Mouse (Mus musculus): ENCODE measurements around the gene Cramp1l. TPM values are rescaled to one million over a fixed set of nuclear protein-coding genes. Genes with fewer than 3 reads are reported as not detected.
"Not testable (repeated sequence)": the region's sequence is repeated elsewhere in the genome, so short reads cannot be mapped to it uniquely, and the experiment has no call there.

Gene Cramp1l
- polyA plus RNA-seq, 1 experiment from 2014 or later, result 14.6 TPM

GRCm38 (mm10) chr17:24948204-24948603 lies 67.4 kb downstream of the Cramp1l start:
- H3K4me1 ChIP-seq, result no peaks in the 10 kb centered on the region
- WGBS, result 98% methylated on average over 5 of the region's 5 CpGs
- no peak overlapping the region for H3K4me2 ChIP-seq
- no peak for ATAC-seq (ENCODE audit: low FRiP score)
- H3K36me3 ChIP-seq (replicated peaks), result peaks cover 96% of the 10 kb centered on the region
- no peak overlapping the region for H3K9ac ChIP-seq
- no peak overlapping the region for H3K27ac ChIP-seq
- H3K9me3 ChIP-seq, result no peaks in the 10 kb centered on the region
- no peaks in the 10 kb centered on the region for H3K27me3 ChIP-seq
- no peak overlapping the region for H3K4me3 ChIP-seq (replicated peaks)

GRCm38 (mm10) chr17:24943589-24943988 lies 72.0 kb downstream of the Cramp1l start:
- not testable (repeated sequence) for H3K9me3 ChIP-seq; H3K27me3 ChIP-seq; H3K4me3 ChIP-seq (replicated peaks); ATAC-seq (ENCODE audit: low FRiP score); H3K27ac ChIP-seq; H3K9ac ChIP-seq; H3K4me1 ChIP-seq; H3K4me2 ChIP-seq
- 92% methylated on average over 1 of the region's 1 CpGs for whole genome bisulfite sequencing
- H3K36me3 ChIP-seq (replicated peaks), result peaks cover 61% of the 10 kb centered on the region

- no peak overlapping the region for H3K27ac ChIP-seq
- no peak overlapping the region for H3K9ac ChIP-seq
- no peaks in the 10 kb centered on the region for H3K27me3 ChIP-seq
- no peak overlapping the region for H3K4me3 ChIP-seq (replicated peaks)
- no peaks in the 10 kb centered on the region for H3K9me3 ChIP-seq
- H3K36me3 ChIP-seq (replicated peaks), result peaks cover 55% of the 10 kb centered on the region
- 92% methylated on average over 7 of the region's 7 CpGs for WGBS
- ATAC-seq (ENCODE audit: low FRiP score), result no peak
- H3K4me2 ChIP-seq, result no peak overlapping the region
- no peaks in the 10 kb centered on the region for H3K4me1 ChIP-seq
Observed at GRCm38 (mm10) chr17:24943036-24943435, 72.6 kb downstream of the Cramp1l start.

GRCm38 (mm10) chr17:24942453-24942852 lies 73.1 kb downstream of the Cramp1l start:
- H3K4me2 ChIP-seq; H3K27me3 ChIP-seq; ATAC-seq (ENCODE audit: low FRiP score); H3K9ac ChIP-seq; H3K9me3 ChIP-seq; H3K4me3 ChIP-seq (replicated peaks); H3K4me1 ChIP-seq; H3K27ac ChIP-seq: not testable (repeated sequence)
- WGBS, result 25% methylated on average over 2 of the region's 2 CpGs
- H3K36me3 ChIP-seq (replicated peaks), result peaks cover 49% of the 10 kb centered on the region

- peak overlapping the region; percentile 93 for H3K9ac ChIP-seq
- ATAC-seq (ENCODE audit: low FRiP score), result no peak
- no peaks in the 10 kb centered on the region for H3K27me3 ChIP-seq
- no peaks in the 10 kb centered on the region for H3K9me3 ChIP-seq
- 47% methylated on average over 6 of the region's 6 CpGs for WGBS
- H3K4me2 ChIP-seq, result peak overlapping the region; percentile 75
- H3K4me1 ChIP-seq, result peaks cover 27% of the 10 kb centered on the region
- H3K27ac ChIP-seq, result peak overlapping the region; percentile 88
- H3K36me3 ChIP-seq (replicated peaks), result peaks cover 10% of the 10 kb centered on the region; the same call in 1 of the 2 replicates
- peak overlapping the region; percentile 93 for H3K4me3 ChIP-seq (replicated peaks)
Observed at GRCm38 (mm10) chr17:24937266-24937665, 78.3 kb downstream of the Cramp1l start.

- ATAC-seq (ENCODE audit: low FRiP score), result peak; percentile 98
- under 1% methylated on average over 78 of the region's 78 CpGs for WGBS
- Histone ChIP-seq H3K9me3 (no peaks in the 10 kb centered on the region), H3K4me2 (peak within 1 kb of the TSS; percentile 75), H3K27ac (peak within 1 kb of the TSS; percentile 88), H3K4me1 (peaks cover 27% of the 10 kb centered on the region), H3K27me3 (no peaks in the 10 kb centered on the region), H3K36me3 (replicated peaks) (peaks cover 10% of the 10 kb centered on the region; the same call in 1 of the 2 replicates), H3K9ac (peak within 1 kb of the TSS; percentile 93), H3K4me3 (replicated peaks) (peak within 1 kb of the TSS; percentile 93)
Observed at GRCm38 (mm10) chr17:24936259-24937237, 79.0 kb downstream of the Cramp1l start, which contains the start of gene Mapk8ip3. TSS of gene Mapk8ip3 (minus strand) at chr17:24936977.

- H3K27ac ChIP-seq, result no peak overlapping the region
Observed at GRCm38 (mm10) chr17:24935666-24936065, 79.9 kb downstream of the Cramp1l start.

GRCm38 (mm10) chr17:24934926-24935325 lies 80.7 kb downstream of the Cramp1l start:
- peaks cover 27% of the 10 kb centered on the region for H3K4me1 ChIP-seq
- peak overlapping the region; percentile 93 for H3K9ac ChIP-seq
- H3K27ac ChIP-seq, result no peak overlapping the region
- 87% methylated on average over 4 of the region's 4 CpGs for WGBS
- H3K4me3 ChIP-seq (replicated peaks), result peak overlapping the region; percentile 93; the same call in 1 of the 2 replicates
- H3K36me3 ChIP-seq (replicated peaks), result peaks cover 7% of the 10 kb centered on the region; the same call in 1 of the 2 replicates
- no peaks in the 10 kb centered on the region for H3K9me3 ChIP-seq
- peak overlapping the region; percentile 75 for H3K4me2 ChIP-seq
- no peaks in the 10 kb centered on the region for H3K27me3 ChIP-seq
- ATAC-seq (ENCODE audit: low FRiP score), result no peak

More at GRCm38 (mm10) chr17:24935666-24936065, 79.9 kb downstream of the Cramp1l start:
- peak overlapping the region; percentile 93 for H3K9ac ChIP-seq
- no peaks in the 10 kb centered on the region for H3K9me3 ChIP-seq
- peak overlapping the region; percentile 93 for H3K4me3 ChIP-seq (replicated peaks)
- H3K27me3 ChIP-seq, result no peaks in the 10 kb centered on the region
- no peak for ATAC-seq (ENCODE audit: low FRiP score)
- H3K4me1 ChIP-seq, result peaks cover 27% of the 10 kb centered on the region
- peak overlapping the region; percentile 75 for H3K4me2 ChIP-seq
- peaks cover 8% of the 10 kb centered on the region; the same call in 1 of the 2 replicates for H3K36me3 ChIP-seq (replicated peaks)

- no peak overlapping the region for H3K9ac ChIP-seq
- peaks cover 7% of the 10 kb centered on the region; the same call in 1 of the 2 replicates for H3K36me3 ChIP-seq (replicated peaks)
- no peak overlapping the region for H3K4me2 ChIP-seq
- ATAC-seq (ENCODE audit: low FRiP score), result no peak
- H3K4me1 ChIP-seq, result peaks cover 27% of the 10 kb centered on the region
- WGBS, result 83% methylated on average over 4 of the region's 4 CpGs
- no peak overlapping the region for H3K27ac ChIP-seq
- H3K9me3 ChIP-seq, result no peaks in the 10 kb centered on the region
- no peak overlapping the region for H3K4me3 ChIP-seq (replicated peaks)
- H3K27me3 ChIP-seq, result no peaks in the 10 kb centered on the region
Observed at GRCm38 (mm10) chr17:24933163-24933562, 82.4 kb downstream of the Cramp1l start.

GRCm38 (mm10) chr17:24932431-24932830 lies 83.2 kb downstream of the Cramp1l start:
- H3K9ac ChIP-seq, result no peak overlapping the region
- ATAC-seq (ENCODE audit: low FRiP score), result no peak
- peaks cover 27% of the 10 kb centered on the region for H3K4me1 ChIP-seq
- no peak overlapping the region for H3K4me3 ChIP-seq (replicated peaks)
- H3K4me2 ChIP-seq, result no peak overlapping the region
- peaks cover 10% of the 10 kb centered on the region for H3K36me3 ChIP-seq (replicated peaks)
- no peaks in the 10 kb centered on the region for H3K27me3 ChIP-seq
- 94% methylated on average over 4 of the region's 4 CpGs for WGBS
- H3K27ac ChIP-seq, result no peak overlapping the region
- H3K9me3 ChIP-seq, result no peaks in the 10 kb centered on the region

- Histone ChIP-seq H3K36me3 (replicated peaks) (peaks cover 38% of the 10 kb centered on the region), H3K27me3 (no peaks in the 10 kb centered on the region), H3K9ac (no peak overlapping the region), H3K4me3 (replicated peaks) (no peak overlapping the region), H3K4me1 (peaks cover 9% of the 10 kb centered on the region), H3K9me3 (no peaks in the 10 kb centered on the region), H3K27ac (no peak overlapping the region), H3K4me2 (no peak overlapping the region)
- no peak for ATAC-seq (ENCODE audit: low FRiP score)
- WGBS, result 91% methylated on average over 1 of the region's 1 CpGs
Observed at GRCm38 (mm10) chr17:24929506-24929905, 86.1 kb downstream of the Cramp1l start.

- no peak overlapping the region for H3K4me2 ChIP-seq
- H3K9ac ChIP-seq, result no peak overlapping the region
- peaks cover 90% of the 10 kb centered on the region for H3K36me3 ChIP-seq (replicated peaks)
- H3K9me3 ChIP-seq, result no peaks in the 10 kb centered on the region
- ATAC-seq (ENCODE audit: low FRiP score), result no peak
- no peak overlapping the region for H3K27ac ChIP-seq
- H3K4me3 ChIP-seq (replicated peaks), result no peak overlapping the region
- 93% methylated on average over 1 of the region's 1 CpGs for WGBS
- H3K27me3 ChIP-seq, result no peaks in the 10 kb centered on the region
- no peaks in the 10 kb centered on the region for H3K4me1 ChIP-seq
Observed at GRCm38 (mm10) chr17:24923246-24923645, 92.3 kb downstream of the Cramp1l start.
